Mouse (Mus musculus): ENCODE measurements around the gene Gpr183.

DNA sequence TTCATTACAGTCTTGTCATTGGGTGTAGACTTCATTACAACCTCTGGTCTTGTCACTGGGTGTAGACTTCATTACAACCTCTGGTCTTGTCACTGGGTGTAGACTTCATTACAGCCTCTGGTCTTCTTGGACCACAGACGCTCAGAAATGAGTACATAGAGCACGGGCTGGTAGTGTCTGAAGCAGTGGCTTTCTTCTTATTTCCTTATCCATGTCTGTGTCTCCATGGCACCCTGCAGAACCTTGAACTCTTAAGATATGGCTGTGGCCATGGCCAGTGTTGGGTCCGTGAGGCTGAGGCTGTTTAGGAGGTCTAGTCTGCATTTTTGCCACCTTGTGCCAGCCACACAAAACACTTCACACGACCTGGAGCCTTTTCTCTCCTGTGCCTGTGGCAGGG is 43.3 kb upstream of the Gpr183 start:
- TF ChIP-seq TAL1 (IDR thresholded peaks at IDR 0.05; ENCODE audit: low read length): no peak
- no peak for TF ChIP-seq GATA1 (IDR thresholded peaks at IDR 0.05; ENCODE audit: low read length)

Data from erythroblast, embryonic 14.5 days (primary cell).